Mouse (Mus musculus) NIH3T3 (cell line): ENCODE measurements around the gene Ccdc190.

ENCODE experiments used
- DNase-seq: peaks from one replicate; pipeline ENCODE4 v3.0.0-alpha.2; 2012; ENCODE audit warnings: low read depth

The Ccdc190 gene

GRCm38 (mm10) chr1:169928454-169928971, at the start of gene Ccdc190:
Gene Ccdc190 (plus strand): TSS chr1:169928648.
- peak; percentile 60 for DNase-seq

GRCm38 (mm10) chr1:169879060-169879459, 49.4 kb upstream of the Ccdc190 start:
- DNase-seq, result no peak

DNA sequence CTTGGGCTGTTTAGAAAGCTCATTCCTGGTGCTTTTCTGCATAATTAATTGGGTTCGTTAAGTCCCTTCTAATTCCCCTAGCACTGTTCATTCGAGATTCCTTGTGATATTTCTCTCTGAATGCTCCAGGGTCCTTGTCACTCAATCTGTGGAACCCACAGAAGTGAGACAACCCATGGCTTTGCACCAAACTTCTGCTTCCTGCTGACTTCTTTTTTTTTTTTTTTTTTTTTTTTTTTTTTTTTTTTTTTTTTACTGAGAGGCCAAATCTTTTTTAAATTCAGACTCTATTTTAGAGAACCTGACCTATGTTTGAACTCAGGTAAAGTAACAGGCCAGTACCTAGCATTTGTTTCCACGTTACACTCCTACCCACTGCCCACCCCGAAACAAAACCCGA, 48.3 kb upstream of the Ccdc190 start:
- no peak for DNase-seq

GRCm38 (mm10) chr1:169883081-169883565, 45.3 kb upstream of the Ccdc190 start:
- DNase-seq, result peak; percentile 83

GRCm38 (mm10) chr1:169889250-169889649, 39.2 kb upstream of the Ccdc190 start:
- DNase-seq, result peak; percentile 40

DNA sequence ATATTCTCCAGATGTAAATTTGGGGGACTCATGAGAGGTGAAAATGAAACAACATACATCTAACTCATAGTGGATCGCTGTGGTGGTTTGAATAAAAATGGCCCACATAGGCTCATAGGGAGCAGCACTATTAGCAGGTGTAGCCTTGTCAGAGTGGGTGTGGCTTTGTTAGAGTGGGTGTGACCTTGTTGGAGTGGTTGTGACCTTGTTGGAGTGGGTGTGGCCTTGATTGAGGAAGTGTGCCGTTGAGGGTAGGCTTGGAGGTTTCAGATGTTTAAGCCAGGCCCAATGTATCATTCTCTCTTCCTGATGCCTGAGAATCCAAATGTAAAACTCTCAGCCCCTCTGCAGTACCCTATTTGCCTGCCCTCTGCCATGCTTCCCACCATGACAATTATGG, 34.5 kb upstream of the Ccdc190 start:
- DNase-seq, result no peak

- DNase-seq, result peak; percentile 58
Measured at GRCm38 (mm10) chr1:169895686-169896085, 32.8 kb upstream of the Ccdc190 start.

DNA sequence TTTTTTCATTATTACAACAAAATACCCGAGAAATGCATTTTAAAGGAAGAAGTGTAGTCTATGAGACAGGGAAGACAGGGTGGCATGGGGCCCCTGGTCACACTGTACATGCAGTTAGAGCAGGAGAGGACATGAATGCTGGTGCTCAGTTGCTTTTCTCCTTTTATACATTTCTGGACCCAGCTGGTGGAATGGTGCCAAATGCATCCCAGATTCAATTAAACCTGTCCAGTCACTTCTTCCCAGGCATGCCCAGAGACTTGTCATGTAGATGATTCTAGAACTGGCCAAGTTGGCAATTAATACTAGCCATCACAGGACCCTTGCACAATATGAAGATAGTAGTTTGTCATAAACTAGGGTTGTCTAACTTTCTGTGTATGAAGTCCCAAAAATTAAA, 30.5 kb upstream of the Ccdc190 start:
- DNase-seq, result no peak

DNA sequence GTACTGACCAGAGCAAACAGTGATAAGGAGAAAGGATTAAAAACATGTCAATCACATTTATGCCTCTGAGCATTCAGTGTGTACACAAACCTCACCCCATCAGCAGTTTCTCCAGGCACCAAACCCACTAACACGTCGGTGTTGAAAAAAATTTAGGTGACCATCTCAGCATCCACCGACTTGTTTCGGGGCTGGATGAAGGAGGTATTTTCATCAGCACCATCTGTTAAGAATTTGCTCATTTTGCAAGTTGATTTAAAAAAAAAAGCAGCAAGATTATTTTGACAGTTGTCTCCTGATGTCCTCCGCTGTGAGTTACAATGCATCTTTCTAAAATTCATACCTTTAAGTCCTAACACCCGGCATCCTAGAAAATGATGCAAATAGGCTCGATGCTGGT, 29.8 kb upstream of the Ccdc190 start:
- no peak for DNase-seq

DNA sequence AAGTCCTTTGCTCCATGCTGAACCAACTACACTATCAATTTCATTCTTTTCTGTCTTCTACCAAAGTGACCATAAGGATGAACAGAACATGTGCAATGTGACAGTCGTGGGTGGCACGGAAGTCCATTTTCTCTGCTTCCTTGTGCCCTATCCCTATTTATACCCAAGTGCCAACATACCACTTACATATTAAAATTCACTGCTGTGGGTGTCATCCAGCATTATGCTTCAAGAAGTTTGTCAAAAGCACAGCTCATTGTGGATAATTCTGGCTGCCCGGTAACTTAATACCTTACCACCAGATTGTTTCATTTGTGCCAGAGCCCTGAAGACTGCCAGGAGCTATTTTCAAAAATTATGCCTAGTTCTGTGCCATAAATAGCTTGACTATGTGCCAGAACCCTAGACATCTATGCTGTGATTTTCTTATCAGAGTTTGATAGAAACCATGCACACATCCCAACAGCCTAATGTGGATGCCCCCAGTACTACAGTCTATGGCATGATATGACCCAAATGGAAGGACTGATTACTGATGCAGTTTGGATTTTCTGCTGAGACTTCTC, 27.6 kb upstream of the Ccdc190 start:
- no peak for DNase-seq

- no peak for DNase-seq
Measured at GRCm38 (mm10) chr1:169909163-169909562, 19.3 kb upstream of the Ccdc190 start.

DNA sequence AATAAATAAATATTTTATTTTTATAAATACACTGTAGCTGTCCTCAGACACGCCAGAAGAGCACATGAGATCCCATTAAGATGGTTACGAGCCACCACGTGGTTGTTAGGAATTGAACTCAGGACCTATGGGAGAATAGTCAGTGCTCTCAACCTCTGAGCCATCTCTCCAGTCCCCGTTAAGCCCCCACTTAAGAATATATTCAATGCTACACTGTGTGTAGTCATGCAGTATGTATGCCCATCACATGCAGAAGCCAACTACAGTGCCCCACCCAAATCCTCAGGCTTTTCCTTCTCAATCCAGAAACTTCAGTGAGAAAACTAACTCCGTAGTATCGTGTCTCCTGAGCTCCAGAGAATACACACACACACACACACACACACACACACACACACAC, 18.8 kb upstream of the Ccdc190 start:
- DNase-seq, result no peak

DNA sequence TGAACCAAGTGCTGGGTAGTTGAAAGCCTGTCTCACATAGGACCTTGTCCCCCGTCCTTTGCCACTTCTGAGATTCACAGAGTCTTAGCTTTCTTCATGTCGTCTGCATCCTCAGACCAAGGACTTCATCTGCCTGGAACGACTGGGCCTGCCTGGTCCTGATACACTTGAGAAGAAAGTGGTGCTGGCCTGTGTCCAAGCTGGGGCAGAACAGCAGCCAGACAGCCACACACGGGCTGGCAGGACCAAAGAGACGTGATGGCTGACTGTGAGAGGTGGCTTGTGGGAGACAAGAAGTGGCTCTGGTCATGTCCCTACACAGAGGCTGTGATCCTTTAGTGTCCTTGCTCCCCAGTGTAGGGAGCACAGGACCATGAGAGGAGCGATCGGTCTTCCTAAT, 17.7 kb upstream of the Ccdc190 start:
- DNase-seq, result no peak

DNA sequence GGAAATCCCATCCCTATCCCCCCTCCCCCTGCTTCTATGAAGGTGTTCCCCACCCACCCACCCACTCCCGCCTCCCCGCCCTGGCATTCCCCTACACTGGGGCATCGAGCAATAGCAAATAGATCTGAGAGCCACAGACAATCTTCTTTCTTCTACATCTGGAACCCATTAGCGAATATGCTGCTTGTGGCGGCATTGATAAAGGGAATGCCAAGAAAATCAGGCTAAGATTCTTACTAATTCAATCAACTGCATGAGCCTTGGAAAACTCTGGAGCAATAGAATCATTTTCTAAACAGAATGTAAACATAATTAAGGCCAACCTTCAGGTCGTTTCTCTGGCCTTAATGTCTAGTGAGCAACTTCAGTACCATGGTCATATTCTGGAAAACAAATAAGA, 16.9 kb upstream of the Ccdc190 start:
- DNase-seq, result peak; percentile 38

GRCm38 (mm10) chr1:169916659-169917058, 11.8 kb upstream of the Ccdc190 start:
- DNase-seq, result no peak

GRCm38 (mm10) chr1:169917115-169917796, 11.2 kb upstream of the Ccdc190 start:
- DNase-seq, result no peak

- peak; percentile 90 for DNase-seq
Measured at GRCm38 (mm10) chr1:169917998-169918397, 10.4 kb upstream of the Ccdc190 start.

DNA sequence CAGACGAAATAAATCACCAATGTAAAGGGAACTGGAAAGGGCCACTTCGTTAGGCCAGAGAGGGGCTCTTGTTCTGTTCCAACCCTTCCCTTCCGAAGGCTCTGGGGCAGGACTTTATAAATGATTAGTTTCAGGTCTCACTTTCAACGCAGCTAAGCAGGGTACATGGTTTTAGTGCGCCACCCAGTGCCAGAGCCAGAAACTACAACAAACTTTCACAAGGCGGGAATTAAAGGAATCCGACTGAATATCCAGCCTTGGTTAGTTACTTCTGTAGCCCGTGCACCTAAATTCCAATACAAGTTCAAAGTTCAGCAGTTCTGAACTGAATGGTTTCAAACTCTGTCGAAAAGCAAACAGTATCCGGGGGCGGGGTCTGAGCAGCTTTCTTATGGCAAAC, 9.2 kb upstream of the Ccdc190 start:
- peak; percentile 92 for DNase-seq

DNA sequence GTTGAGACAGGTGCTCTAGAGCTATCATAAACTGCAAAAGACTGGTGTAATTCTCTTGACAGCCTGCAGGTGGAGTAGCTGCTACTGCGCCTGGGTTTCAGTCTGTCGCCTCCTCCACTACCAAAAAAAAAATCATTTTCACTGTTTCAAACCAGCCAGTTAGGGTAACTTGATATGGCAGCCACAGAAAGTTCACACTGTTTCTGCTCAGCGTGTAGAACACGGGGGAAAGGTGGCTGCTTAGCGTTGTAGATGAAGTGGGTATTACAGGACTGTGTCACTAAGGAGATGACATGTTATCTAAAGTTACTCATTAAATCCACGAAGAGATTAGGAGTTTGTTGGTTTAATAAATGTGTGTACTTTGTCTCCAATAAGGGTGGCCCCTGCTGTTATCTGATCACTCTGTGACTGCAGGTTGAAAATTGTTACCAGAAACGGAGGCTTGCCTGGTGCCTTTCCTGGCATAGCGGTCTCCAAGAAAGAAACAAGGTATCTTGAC, 6.7 kb upstream of the Ccdc190 start:
- peak; percentile 80 for DNase-seq

- DNase-seq, result peak; percentile 67
Measured at GRCm38 (mm10) chr1:169924567-169924966, 3.9 kb upstream of the Ccdc190 start.

GRCm38 (mm10) chr1:169927753-169928369, 587 bp upstream of the Ccdc190 start:
- no peak for DNase-seq

DNA sequence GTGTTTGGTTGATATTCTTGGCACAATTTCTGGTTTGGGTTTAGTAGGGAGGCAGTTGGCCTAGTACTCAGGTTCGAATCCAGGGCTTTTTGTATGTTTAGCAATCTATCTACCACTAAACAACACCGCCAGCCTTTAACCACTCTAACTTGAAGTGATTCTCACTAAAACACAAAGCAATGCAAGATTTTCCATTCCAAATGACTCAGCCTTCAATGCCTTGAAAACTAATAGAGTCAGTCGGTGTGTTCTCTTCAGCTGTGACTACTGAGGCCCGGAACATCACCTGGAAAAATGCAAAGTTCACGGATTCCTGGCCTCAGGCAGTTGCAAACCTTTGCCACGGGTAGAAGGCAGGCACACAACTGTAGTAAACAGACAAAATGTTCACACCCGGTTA, 3.2 kb downstream of the Ccdc190 start:
- DNase-seq, result no peak
